In the genomic region with DNA sequence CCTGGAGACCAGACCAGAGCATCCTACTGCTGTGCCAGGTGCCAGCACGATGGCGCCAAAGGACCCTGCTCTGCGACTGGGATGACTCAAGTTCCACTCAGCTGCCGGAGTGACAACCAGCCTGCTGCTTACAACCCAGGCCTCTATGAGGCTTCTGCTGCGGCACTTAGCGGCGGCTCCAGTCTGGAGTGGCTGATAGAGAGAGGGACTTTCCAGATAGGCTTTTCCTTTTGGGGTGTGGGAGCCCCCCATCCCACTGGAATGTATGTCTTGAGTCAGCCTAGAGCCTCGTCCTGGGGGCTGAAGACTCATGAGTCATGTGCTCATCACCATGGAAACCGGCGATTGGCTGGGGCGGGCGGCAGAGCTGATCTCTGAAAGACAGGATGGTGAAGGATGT, we compare ENCODE assay signal across 11 mouse cellular contexts.
DNase-seq lines count a peak whose midpoint lies in the region; ATAC-seq lines count a peak whose summit lies in the region.
"Had no signal": no experiment of that assay in that cellular context is flagged by ENCODE, and none has a peak within 500 bp of the region (broad histone marks: within the 10 kb centered on the region; RNA-seq: fewer than 3 reads in every experiment).

No protein-coding gene starts in this region.

- DNase-seq in neural tube, embryonic 11.5 days (ENCODE audit: low spot score): no peak
- DNase-seq in neural tube, embryonic 10.5 days (ENCODE audit: extremely low spot score, low spot score): no peak
- DNase-seq in hindbrain, embryonic 14.5 days (ENCODE audit: low spot score): no peak
- no peak for DNase-seq in kidney, adult 8-10 months
- no peak for DNase-seq in gastrocnemius, postnatal 36 days
- DNase-seq in spleen, adult 12 weeks (ENCODE audit: low spot score): no peak
- DNase-seq: cerebellum, adult 9-11 months; lung, adult 18-20 months had no signal

- peak overlapping the region; percentile 18; the same call in 1 of the 2 replicates for H3K9ac ChIP-seq in neural tube, embryonic 11.5 days (ENCODE audit: low read length)
- H3K9ac ChIP-seq in hindbrain, embryonic 14.5 days: no peak overlapping the region
- H3K9ac ChIP-seq in midbrain, embryonic 12.5 days (replicated peaks): no peak overlapping the region

- intact Hi-C loops in gastrocnemius, postnatal 36 days (cut with DNase I): loop anchor here (5.0 kb wide), 1 partner anchor 1220 kb away; no protein-coding TSS in a partner anchor

- 0 out of 2 replicates have a peak, but pooled peaks have one; percentile 8 for ATAC-seq in neural tube, embryonic 11.5 days (ENCODE audit: insufficient read depth, low FRiP score, low TSS enrichment)
- peak; percentile 28; the same call in 1 of the 2 replicates for ATAC-seq in hindbrain, embryonic 14.5 days (ENCODE audit: low FRiP score)
- ATAC-seq in midbrain, embryonic 12.5 days (ENCODE audit: low FRiP score, low read depth): peak; percentile 27; the same call in 1 of the 2 replicates
- no peak for ATAC-seq in granulocyte monocyte progenitor cell, adult 5-6 weeks (replicated peaks; ENCODE audit: poor library complexity, severe bottlenecking)

- no peak overlapping the region for H3K4me2 ChIP-seq in neural tube, embryonic 11.5 days (ENCODE audit: low read depth)
- H3K4me2 ChIP-seq in hindbrain, embryonic 14.5 days (replicated peaks): no peak overlapping the region
- H3K4me2 ChIP-seq in midbrain, embryonic 12.5 days (replicated peaks): no peak overlapping the region

- H3K27ac ChIP-seq in neural tube, embryonic 11.5 days (ENCODE audit: low read depth, low read length): no peak overlapping the region; the same call in 1 of the 2 replicates
- H3K27ac ChIP-seq in hindbrain, embryonic 14.5 days: peak overlapping the region; percentile 51; the same call in 1 of the 2 replicates
- no peak overlapping the region for H3K27ac ChIP-seq in midbrain, embryonic 12.5 days (replicated peaks)

- 78% methylated on average over 12 of the region's 12 CpGs for WGBS in neural tube, embryonic 11.5 days
- WGBS in hindbrain, embryonic 14.5 days: 55% methylated on average over 12 of the region's 12 CpGs
- WGBS in midbrain, embryonic 12.5 days: 64% methylated on average over 12 of the region's 12 CpGs

- no peaks in the 10 kb centered on the region for H3K9me3 ChIP-seq in neural tube, embryonic 11.5 days (ENCODE audit: control insufficient read depth, low read length)
- no peaks in the 10 kb centered on the region for H3K9me3 ChIP-seq in hindbrain, embryonic 14.5 days (ENCODE audit: control insufficient read depth, low read length)
- no peaks in the 10 kb centered on the region for H3K9me3 ChIP-seq in midbrain, embryonic 12.5 days

- peaks cover 17% of the 10 kb centered on the region for H3K4me1 ChIP-seq in neural tube, embryonic 11.5 days (ENCODE audit: control insufficient read depth, insufficient read depth, low read length)
- H3K4me1 ChIP-seq in hindbrain, embryonic 14.5 days (replicated peaks; ENCODE audit: control insufficient read depth, insufficient read depth, low read length): peaks cover 38% of the 10 kb centered on the region
- H3K4me1 ChIP-seq in midbrain, embryonic 12.5 days: peaks cover 35% of the 10 kb centered on the region

- no peaks in the 10 kb centered on the region for H3K27me3 ChIP-seq in neural tube, embryonic 11.5 days (ENCODE audit: control insufficient read depth, insufficient read depth, low read length)
- H3K27me3 ChIP-seq in hindbrain, embryonic 14.5 days (ENCODE audit: control insufficient read depth, insufficient read depth, low read length): no peaks in the 10 kb centered on the region
- H3K27me3 ChIP-seq in midbrain, embryonic 12.5 days: no peaks in the 10 kb centered on the region
- H3K27me3 ChIP-seq: Patski had no signal

- no peaks in the 10 kb centered on the region for H3K36me3 ChIP-seq in neural tube, embryonic 11.5 days (ENCODE audit: control insufficient read depth, insufficient read depth, low read length)
- no peaks in the 10 kb centered on the region for H3K36me3 ChIP-seq in hindbrain, embryonic 14.5 days (replicated peaks; ENCODE audit: control insufficient read depth, insufficient read depth)
- H3K36me3 ChIP-seq in midbrain, embryonic 12.5 days: no peaks in the 10 kb centered on the region

- no peak overlapping the region for H3K4me3 ChIP-seq in neural tube, embryonic 11.5 days (ENCODE audit: low read depth, low read length)
- no peak overlapping the region for H3K4me3 ChIP-seq in hindbrain, embryonic 14.5 days (replicated peaks; ENCODE audit: low read length)
- no peak overlapping the region for H3K4me3 ChIP-seq in midbrain, embryonic 12.5 days
